ENCODE assay signal across 7 mouse cellular contexts in the genomic region with DNA sequence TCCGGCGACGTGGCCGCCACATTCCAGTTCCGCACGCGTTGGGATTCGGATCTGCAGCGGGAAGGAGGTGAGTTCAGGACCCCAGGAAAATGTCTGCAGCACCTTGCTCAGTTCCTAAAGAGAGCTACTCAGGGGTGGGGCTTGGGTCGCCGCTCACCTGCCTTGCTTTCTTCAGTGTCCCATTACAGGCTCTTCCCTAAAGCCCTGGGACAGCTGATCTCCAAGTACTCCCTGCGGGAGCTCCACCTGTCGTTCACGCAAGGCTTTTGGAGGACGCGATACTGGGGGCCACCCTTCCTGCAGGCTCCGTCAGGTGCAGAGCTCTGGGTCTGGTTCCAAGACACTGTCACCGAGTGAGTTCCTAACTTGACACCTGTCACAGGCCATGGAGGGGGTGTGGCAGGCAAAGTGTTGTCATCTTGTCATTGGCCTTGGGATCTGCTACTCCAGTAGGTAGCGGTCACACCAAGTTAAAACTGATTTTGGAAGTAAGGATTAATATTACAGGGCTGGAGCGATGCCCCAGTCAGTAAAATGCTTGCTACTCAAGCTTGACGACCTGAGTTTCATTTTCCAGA. TPM values are rescaled to one million over a fixed set of nuclear protein-coding genes. Genes with fewer than 3 reads are reported as not detected.
DNase-seq lines count a peak whose midpoint lies in the region; ATAC-seq and TF ChIP-seq lines count a peak whose summit lies in the region.

No protein-coding gene starts in this region.

- H3K27me3 ChIP-seq in lung, embryonic 14.5 days (ENCODE audit: insufficient read depth, low read length): no peaks in the 10 kb centered on the region
- H3K27me3 ChIP-seq in embryonic facial prominence, embryonic 13.5 days: no peaks in the 10 kb centered on the region
- H3K27me3 ChIP-seq in hindbrain, postnatal 0 days (ENCODE audit: insufficient read depth, low read length): no peaks in the 10 kb centered on the region
- H3K27me3 ChIP-seq in myocyte (ENCODE audit: control insufficient read depth, insufficient read depth, insufficient read length): no peaks in the 10 kb centered on the region

- WGBS in lung, embryonic 14.5 days: 7% methylated on average over 21 of the region's 21 CpGs
- WGBS in embryonic facial prominence, embryonic 13.5 days: 6% methylated on average over 21 of the region's 21 CpGs
- WGBS in hindbrain, postnatal 0 days: 6% methylated on average over 21 of the region's 21 CpGs

- TF ChIP-seq CTCF in lung, embryonic 14.5 days (IDR thresholded peaks at IDR 0.05; ENCODE audit: low read depth): no peak; the same call in 1 of the 2 replicates
- TF ChIP-seq CTCF in hindbrain, postnatal 0 days (IDR thresholded peaks at IDR 0.05; ENCODE audit: low read depth): no peak

- peaks cover 11% of the 10 kb centered on the region for H3K79me2 ChIP-seq in myocyte (ENCODE audit: control insufficient read depth, insufficient read depth)

- H3K9me3 ChIP-seq in lung, embryonic 14.5 days (ENCODE audit: low read depth, low read length): no peaks in the 10 kb centered on the region
- H3K9me3 ChIP-seq in embryonic facial prominence, embryonic 13.5 days: no peaks in the 10 kb centered on the region
- H3K9me3 ChIP-seq in hindbrain, postnatal 0 days (ENCODE audit: low read length): no peaks in the 10 kb centered on the region

- H3K4me1 ChIP-seq in lung, embryonic 14.5 days (ENCODE audit: insufficient read depth): peaks cover 9% of the 10 kb centered on the region
- H3K4me1 ChIP-seq in embryonic facial prominence, embryonic 13.5 days: peaks cover 11% of the 10 kb centered on the region
- H3K4me1 ChIP-seq in hindbrain, postnatal 0 days (ENCODE audit: insufficient read depth, low read length): peaks cover 10% of the 10 kb centered on the region

- H3K36me3 ChIP-seq in lung, embryonic 14.5 days (ENCODE audit: insufficient read depth): peaks cover 27% of the 10 kb centered on the region
- H3K36me3 ChIP-seq in embryonic facial prominence, embryonic 13.5 days: peaks cover 32% of the 10 kb centered on the region
- peaks cover 12% of the 10 kb centered on the region; the same call in 1 of the 2 replicates for H3K36me3 ChIP-seq in hindbrain, postnatal 0 days (ENCODE audit: insufficient read depth, low read length)
- H3K36me3 ChIP-seq in myocyte (ENCODE audit: control insufficient read depth, insufficient read depth): peaks cover 1% of the 10 kb centered on the region

- peak overlapping the region; percentile 19 for H3ac ChIP-seq in myocyte (ENCODE audit: control insufficient read depth, insufficient read length)

- peak overlapping the region; percentile 90 for H3K4me3 ChIP-seq in lung, embryonic 14.5 days (ENCODE audit: low read depth, low read length)
- H3K4me3 ChIP-seq in embryonic facial prominence, embryonic 13.5 days: peak overlapping the region; percentile 78
- peak overlapping the region; percentile 87 for H3K4me3 ChIP-seq in hindbrain, postnatal 0 days (ENCODE audit: low read length)
- peak overlapping the region; percentile 92 for H3K4me3 ChIP-seq in myocyte

- no peak for DNase-seq in lung, embryonic 14.5 days
- DNase-seq in lung, postnatal 36 days: no peak
- no peak for DNase-seq in hindbrain, postnatal 0 days (ENCODE audit: low spot score)
- no peak for DNase-seq in urinary bladder, adult 2 months (ENCODE audit: low spot score)
- no peak for DNase-seq in right cerebral cortex, adult 2 months (ENCODE audit: low spot score in 2 of 2)

- H3K4me2 ChIP-seq in lung, embryonic 14.5 days: peak overlapping the region; percentile 98
- peak overlapping the region; percentile 87 for H3K4me2 ChIP-seq in embryonic facial prominence, embryonic 13.5 days
- H3K4me2 ChIP-seq in hindbrain, postnatal 0 days (ENCODE audit: low read depth, low read length): peak overlapping the region; percentile 100
- H3K4me2 ChIP-seq in myocyte (ENCODE audit: low read depth): peak overlapping the region; percentile 98

- H3K9ac ChIP-seq in lung, embryonic 14.5 days: peak overlapping the region; percentile 64
- H3K9ac ChIP-seq in embryonic facial prominence, embryonic 13.5 days: peak overlapping the region; percentile 76
- H3K9ac ChIP-seq in hindbrain, postnatal 0 days (replicated peaks; ENCODE audit: low read length): peak overlapping the region; percentile 57

- peak; percentile 52 for ATAC-seq in lung, embryonic 14.5 days (ENCODE audit: insufficient read depth)
- no peak for ATAC-seq in embryonic facial prominence, embryonic 13.5 days (ENCODE audit: insufficient number of reproducible peaks, insufficient read depth, low FRiP score, low TSS enrichment, low read depth)
- ATAC-seq in hindbrain, postnatal 0 days: peak; percentile 10; the same call in 1 of the 2 replicates

- no peak for TF ChIP-seq POLR2A in myocyte (IDR thresholded peaks at IDR 0.05; ENCODE audit: insufficient read length, low read depth)

- H3K27ac ChIP-seq in lung, embryonic 14.5 days (ENCODE audit: low read depth): no peak overlapping the region
- no peak overlapping the region for H3K27ac ChIP-seq in embryonic facial prominence, embryonic 13.5 days
- H3K27ac ChIP-seq in hindbrain, postnatal 0 days: peak overlapping the region; percentile 86

TF ChIP-seq in myocyte, 11 proteins besides CTCF, POLR2A, EP300 and RAD21:
- TF ChIP-seq MYOG (IDR thresholded peaks at IDR 0.05; ENCODE audit: control insufficient read depth in 1 of 3, insufficient read depth in 1 of 3, insufficient read length in 2 of 3, low read depth in 2 of 3) (peak in 1 of 3 experiments; percentile 49), E2F4 (IDR thresholded peaks at IDR 0.05; ENCODE audit: insufficient read depth) (no peak), MYOD1 (IDR thresholded peaks at IDR 0.05; ENCODE audit: control insufficient read depth in 1 of 3, insufficient read length in 2 of 3, low read depth in 2 of 3) (peak in 2 of 3 experiments; percentile 11 to 51), CEBPB (IDR thresholded peaks at IDR 0.05; ENCODE audit: insufficient read depth, poor library complexity, severe bottlenecking) (no peak)
TF ChIP-seq in myocyte: peak in this region for 2.

RNA-seq across cellular contexts. Expression of gene Pigt, which starts 0.5 kb away (rescaled TPM):
- 70.1 and 71.0 TPM in 2 replicates for polyA plus RNA-seq in lung, embryonic 14.5 days (2014; fragmentation: Nextera tagmentation; extraction: Ambion mirVana)
- polyA plus RNA-seq in embryonic facial prominence, embryonic 13.5 days (2015; fragmentation: Nextera tagmentation; extraction: Ambion mirVana): 49.6 and 52.6 TPM in 2 replicates
- 118 and 134 TPM in 2 replicates for total RNA-seq in hindbrain, postnatal 0 days (2014; rRNA removed)
- polyA plus RNA-seq in hindbrain, postnatal 0 days (2015; fragmentation: Nextera tagmentation; extraction: Ambion mirVana): 102 and 116 TPM in 2 replicates
- 79.2 TPM for polyA plus RNA-seq in myocyte (2012; fragmentation: generic; extraction: Trizol)
- 55.9 and 71.5 TPM in 2 replicates for polyA plus RNA-seq in urinary bladder, adult 2 months (2012; rRNA removed)

RNA-seq across cellular contexts. Expression of gene Dbndd2, which starts 11.9 kb away (rescaled TPM):
- polyA plus RNA-seq in lung, embryonic 14.5 days (2014; fragmentation: Nextera tagmentation; extraction: Ambion mirVana): 4.4 and 5.3 TPM in 2 replicates
- 2.1 and 3.0 TPM in 2 replicates for polyA plus RNA-seq in embryonic facial prominence, embryonic 13.5 days (2015; fragmentation: Nextera tagmentation; extraction: Ambion mirVana)
- total RNA-seq in hindbrain, postnatal 0 days (2014; rRNA removed): 29.5 and 30.9 TPM in 2 replicates
- 37.2 and 38.0 TPM in 2 replicates for polyA plus RNA-seq in hindbrain, postnatal 0 days (2015; fragmentation: Nextera tagmentation; extraction: Ambion mirVana)
- 16.4 TPM for polyA plus RNA-seq in myocyte (2012; fragmentation: generic; extraction: Trizol)
- polyA plus RNA-seq in urinary bladder, adult 2 months (2012; rRNA removed): 124 and 133 TPM in 2 replicates

RNA-seq across cellular contexts. Expression of gene Trp53tg5, which starts 24.3 kb away (rescaled TPM):
- polyA plus RNA-seq in lung, embryonic 14.5 days (2014; fragmentation: Nextera tagmentation; extraction: Ambion mirVana): not detected in 2 replicates
- not detected in 2 replicates for polyA plus RNA-seq in embryonic facial prominence, embryonic 13.5 days (2015; fragmentation: Nextera tagmentation; extraction: Ambion mirVana)
- not detected in 2 replicates for total RNA-seq in hindbrain, postnatal 0 days (2014; rRNA removed)
- polyA plus RNA-seq in hindbrain, postnatal 0 days (2015; fragmentation: Nextera tagmentation; extraction: Ambion mirVana): not detected in 2 replicates
- polyA plus RNA-seq in myocyte (2012; fragmentation: generic; extraction: Trizol): not detected
- not detected in 2 replicates for polyA plus RNA-seq in urinary bladder, adult 2 months (2012; rRNA removed)

RNA-seq across cellular contexts. Expression of gene Gm20458, which starts 37.0 kb away (rescaled TPM):
- polyA plus RNA-seq in lung, embryonic 14.5 days (2014; fragmentation: Nextera tagmentation; extraction: Ambion mirVana): 14.4 and 14.9 TPM in 2 replicates
- 7.7 and 8.3 TPM in 2 replicates for polyA plus RNA-seq in embryonic facial prominence, embryonic 13.5 days (2015; fragmentation: Nextera tagmentation; extraction: Ambion mirVana)
- 34.4 and 36.9 TPM in 2 replicates for total RNA-seq in hindbrain, postnatal 0 days (2014; rRNA removed)
- 9.6 and 10.8 TPM in 2 replicates for polyA plus RNA-seq in hindbrain, postnatal 0 days (2015; fragmentation: Nextera tagmentation; extraction: Ambion mirVana)
- polyA plus RNA-seq in myocyte (2012; fragmentation: generic; extraction: Trizol): 31.6 TPM
- 3.0 and 4.4 TPM in 2 replicates for polyA plus RNA-seq in urinary bladder, adult 2 months (2012; rRNA removed)

RNA-seq across cellular contexts. Expression of gene Sys1, which starts 41.0 kb away (rescaled TPM):
- polyA plus RNA-seq in lung, embryonic 14.5 days (2014; fragmentation: Nextera tagmentation; extraction: Ambion mirVana): 65.6 and 68.7 TPM in 2 replicates
- 56.0 and 65.9 TPM in 2 replicates for polyA plus RNA-seq in embryonic facial prominence, embryonic 13.5 days (2015; fragmentation: Nextera tagmentation; extraction: Ambion mirVana)
- total RNA-seq in hindbrain, postnatal 0 days (2014; rRNA removed): 165 and 315 TPM in 2 replicates
- 108 and 113 TPM in 2 replicates for polyA plus RNA-seq in hindbrain, postnatal 0 days (2015; fragmentation: Nextera tagmentation; extraction: Ambion mirVana)
- 47.6 TPM for polyA plus RNA-seq in myocyte (2012; fragmentation: generic; extraction: Trizol)
- polyA plus RNA-seq in urinary bladder, adult 2 months (2012; rRNA removed): 38.9 and 45.9 TPM in 2 replicates
